Mouse (Mus musculus) kidney, embryonic 14.5 days (tissue): ENCODE results near the gene Pear1. TPM values are rescaled to one million over a fixed set of nuclear protein-coding genes. Genes with fewer than 3 reads are reported as not detected.

ENCODE experiments used
- ATAC-seq: fragments of 200-750 bp; cut with Nextera tagmentation; 2 replicates; pipeline ENCODE4 v1.8.0; 2017; ENCODE audit warnings: moderate number of reproducible peaks, mild to moderate bottlenecking, moderate TSS enrichment, moderate library complexity; ENCODE audit not compliant: low FRiP score, low TSS enrichment
- H3K27ac ChIP-seq: fragments of 300-500 bp; sonication (generic); 2 replicates; pipeline ENCODE4 v1.5.1; 2014; ENCODE audit warnings: low read depth, mild to moderate bottlenecking, low read length, moderate library complexity, mixed read lengths
- H3K27me3 ChIP-seq: fragments of 300-500 bp; sonication (generic); 2 replicates; pipeline ENCODE4 v1.6.1; 2014; ENCODE audit warnings: mild to moderate bottlenecking, low read length; ENCODE audit not compliant: control insufficient read depth, insufficient read depth
- H3K36me3 ChIP-seq: fragments of 300-500 bp; sonication (generic); 2 replicates; pipeline ENCODE4 v1.6.1; 2014; ENCODE audit warnings: low read length, mixed read lengths; ENCODE audit not compliant: control insufficient read depth, insufficient read depth
- H3K4me1 ChIP-seq: fragments of 300-500 bp; sonication (generic); 2 replicates; pipeline ENCODE4 v1.6.1; 2014; ENCODE audit warnings: low read length, mixed read lengths; ENCODE audit not compliant: control insufficient read depth, insufficient read depth
- H3K4me2 ChIP-seq: fragments of 300-500 bp; sonication (generic); replicated peaks from 2 replicates; pipeline ENCODE4 v1.6.1; 2014; ENCODE audit warnings: low read depth, mild to moderate bottlenecking, low read length
- H3K4me3 ChIP-seq: fragments of 300-500 bp; sonication (generic); 2 replicates; pipeline ENCODE4 v1.5.1; 2014; ENCODE audit warnings: mild to moderate bottlenecking, low read length
- H3K9ac ChIP-seq: fragments of 300-500 bp; sonication (generic); 2 replicates; pipeline ENCODE4 v1.6.1; 2014; ENCODE audit warnings: low read depth, mild to moderate bottlenecking, low read length, moderate library complexity
- H3K9me3 ChIP-seq: fragments of 300-500 bp; sonication (generic); 2 replicates; pipeline ENCODE4 v1.6.1; 2016; ENCODE audit warnings: low read length; ENCODE audit not compliant: control insufficient read depth
- WGBS: fragments of 180-500 bp; shearing (Covaris S2); extraction: QIAGEN DNeasy Blood & Tissue Kit; methylation state at CpG from one replicate; pipeline ENCODE4 v1.1.7; 2014; 5-methylcytosine and 5-hydroxymethylcytosine counted together
- polyA plus RNA-seq: library from polyadenylated mRNA; unstranded; fragments of >200 nt; fragmentation: Nextera tagmentation; extraction: Ambion mirVana; gene quantifications from 2 replicates; pipeline ENCODE4 v1.2.1, GENCODE M21; 2014

Gene Pear1
- polyA plus RNA-seq, 1 experiment from 2014 or later: 41.0 TPM

DNA sequence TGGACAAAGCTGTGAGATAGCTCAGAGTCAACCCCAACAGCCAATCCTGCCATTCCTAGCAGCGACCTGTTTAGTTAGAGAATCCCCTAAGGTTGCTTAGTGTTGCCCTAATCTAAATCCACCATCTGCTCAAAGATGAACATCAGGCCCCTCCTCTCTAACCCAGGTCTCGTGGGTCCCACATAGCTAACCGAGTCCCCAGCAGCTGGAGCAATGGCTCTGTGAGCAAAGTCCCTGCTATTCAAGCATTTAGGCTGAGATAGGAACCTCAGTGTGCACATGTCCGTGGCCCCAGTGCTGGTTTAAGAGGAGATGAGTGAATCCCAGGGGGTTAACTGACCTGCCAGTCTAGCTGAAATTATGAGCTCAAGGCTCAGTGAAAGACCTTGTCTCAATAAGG, 22.1 kb upstream of the Pear1 start:
- H3K9me3 ChIP-seq: no peaks in the 10 kb centered on the region
- no peak overlapping the region for H3K4me3 ChIP-seq
- H3K4me2 ChIP-seq: no peak overlapping the region
- no peak overlapping the region for H3K9ac ChIP-seq
- no peaks in the 10 kb centered on the region for H3K36me3 ChIP-seq
- no peaks in the 10 kb centered on the region for H3K4me1 ChIP-seq
- no peak for ATAC-seq
- H3K27me3 ChIP-seq: no peaks in the 10 kb centered on the region
- no peak overlapping the region for H3K27ac ChIP-seq
- WGBS: 77% methylated on average over 4 of the region's 4 CpGs

DNA sequence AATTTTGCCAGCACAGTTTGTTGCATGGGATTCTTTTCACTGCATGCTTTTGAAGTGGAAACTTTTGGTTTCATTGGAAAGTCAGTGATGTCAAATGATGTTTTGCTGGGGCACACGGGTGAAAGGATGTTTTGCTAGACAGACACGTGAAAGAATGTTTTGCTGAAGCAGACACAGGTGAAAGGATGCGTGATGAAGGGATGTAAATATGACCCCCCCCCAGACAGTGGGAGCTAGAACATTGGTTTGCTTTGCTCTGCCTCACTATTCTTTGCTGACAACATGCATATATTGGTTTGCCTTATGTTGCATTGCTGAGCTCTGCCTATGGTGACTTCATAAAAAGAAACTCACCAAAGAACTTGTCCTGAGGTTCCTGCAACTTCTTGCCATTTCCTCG, 20.9 kb upstream of the Pear1 start:
- Histone ChIP-seq H3K9me3 (no peaks in the 10 kb centered on the region), H3K9ac (no peak overlapping the region), H3K4me3 (no peak overlapping the region), H3K27ac (no peak overlapping the region), H3K4me2 (no peak overlapping the region), H3K27me3 (no peaks in the 10 kb centered on the region), H3K4me1 (no peaks in the 10 kb centered on the region), H3K36me3 (no peaks in the 10 kb centered on the region)
- WGBS: 88% methylated on average over 4 of the region's 4 CpGs
- ATAC-seq: no peak

- H3K36me3 ChIP-seq: no peaks in the 10 kb centered on the region
- H3K9ac ChIP-seq: no peak overlapping the region
- H3K27me3 ChIP-seq: no peaks in the 10 kb centered on the region
- no peak for ATAC-seq
- no peak overlapping the region for H3K27ac ChIP-seq
- H3K4me3 ChIP-seq: no peak overlapping the region
- no peaks in the 10 kb centered on the region for H3K9me3 ChIP-seq
- no peaks in the 10 kb centered on the region for H3K4me1 ChIP-seq
- no peak overlapping the region for H3K4me2 ChIP-seq
Measured at GRCm38 (mm10) chr3:87840858-87841257, 16.8 kb upstream of the Pear1 start.

DNA sequence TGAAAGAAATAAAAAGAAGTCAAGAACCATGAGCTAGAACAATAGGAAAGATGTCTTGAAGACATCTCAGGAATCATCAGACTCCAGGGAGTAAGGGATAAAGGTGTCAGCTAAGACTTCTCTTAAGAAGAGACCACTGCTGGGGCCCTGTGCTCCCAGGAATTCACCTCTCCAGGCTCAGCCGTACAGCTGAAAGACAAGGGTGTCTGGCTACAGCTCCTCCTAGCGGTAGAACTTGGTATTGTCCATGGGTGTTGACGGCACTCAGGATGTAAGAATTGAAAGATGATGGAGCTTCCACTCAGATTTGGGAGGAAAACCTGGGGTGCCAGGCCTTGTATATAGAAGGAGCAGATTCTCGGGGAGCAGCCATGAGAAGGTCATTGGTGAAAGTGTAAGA, 14.5 kb upstream of the Pear1 start:
- no peaks in the 10 kb centered on the region for H3K4me1 ChIP-seq
- H3K9me3 ChIP-seq: no peaks in the 10 kb centered on the region
- H3K36me3 ChIP-seq: no peaks in the 10 kb centered on the region
- no peak overlapping the region for H3K27ac ChIP-seq
- H3K27me3 ChIP-seq: no peaks in the 10 kb centered on the region
- ATAC-seq: no peak
- no peak overlapping the region for H3K4me2 ChIP-seq
- no peak overlapping the region for H3K4me3 ChIP-seq
- 2% methylated on average over 4 of the region's 4 CpGs for WGBS
- H3K9ac ChIP-seq: no peak overlapping the region

DNA sequence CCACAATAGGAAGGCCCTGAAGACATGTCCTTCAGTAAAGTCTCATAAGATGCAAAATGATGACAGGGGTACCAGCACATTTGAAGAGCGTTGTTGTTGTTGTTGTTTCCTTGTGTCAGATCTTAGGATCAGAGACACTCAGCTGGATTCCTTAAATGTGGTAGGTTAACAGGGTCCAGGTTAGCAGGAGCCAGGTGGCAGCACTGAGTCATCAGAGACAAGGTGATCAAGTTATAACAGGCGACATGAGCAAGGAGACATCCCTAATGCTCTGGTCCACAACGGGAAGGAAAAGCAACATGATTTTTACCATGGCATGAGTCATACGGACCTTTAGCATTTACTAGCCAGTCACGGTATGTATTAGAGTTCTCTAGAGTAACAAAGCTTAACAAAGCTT, 9.4 kb upstream of the Pear1 start:
- no peak overlapping the region for H3K4me3 ChIP-seq
- H3K4me1 ChIP-seq: no peaks in the 10 kb centered on the region
- ATAC-seq: no peak
- H3K9ac ChIP-seq: no peak overlapping the region
- no peaks in the 10 kb centered on the region for H3K36me3 ChIP-seq
- no peak overlapping the region for H3K27ac ChIP-seq
- no peaks in the 10 kb centered on the region for H3K9me3 ChIP-seq
- no peak overlapping the region for H3K4me2 ChIP-seq
- H3K27me3 ChIP-seq: no peaks in the 10 kb centered on the region
- 70% methylated on average over 5 of the region's 5 CpGs for WGBS

- H3K9me3 ChIP-seq: no peaks in the 10 kb centered on the region
- no peaks in the 10 kb centered on the region for H3K4me1 ChIP-seq
- H3K9ac ChIP-seq: no peak overlapping the region
- H3K27ac ChIP-seq: no peak overlapping the region
- H3K4me3 ChIP-seq: no peak overlapping the region
- WGBS: 85% methylated on average over 7 of the region's 7 CpGs
- no peak overlapping the region for H3K4me2 ChIP-seq
- no peak for ATAC-seq
- H3K36me3 ChIP-seq: no peaks in the 10 kb centered on the region
- H3K27me3 ChIP-seq: no peaks in the 10 kb centered on the region
Measured at GRCm38 (mm10) chr3:87832109-87832859, 8.2 kb upstream of the Pear1 start.

DNA sequence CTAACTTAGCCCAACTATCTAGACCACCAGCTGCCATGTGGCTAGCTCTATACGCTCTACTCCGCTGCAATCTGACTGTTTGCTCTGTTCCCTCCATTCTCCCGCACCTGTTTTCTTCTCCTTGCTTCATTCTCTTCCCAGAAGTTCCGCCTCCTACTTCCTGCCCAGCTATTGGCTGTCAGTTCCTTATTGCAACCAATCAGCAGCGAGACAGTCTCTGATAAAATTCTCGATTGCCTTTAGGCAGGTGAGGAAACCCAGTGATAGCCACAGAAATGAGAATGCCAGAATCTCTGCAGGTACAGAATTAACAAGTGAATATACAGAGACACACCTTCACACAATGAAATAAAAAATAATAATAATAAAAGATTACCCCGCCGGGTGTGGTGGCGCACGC, 4.9 kb upstream of the Pear1 start:
- ATAC-seq: no peak

GRCm38 (mm10) chr3:87828435-87828834, 4.3 kb upstream of the Pear1 start:
- no peak overlapping the region for H3K27ac ChIP-seq
- no peaks in the 10 kb centered on the region for H3K36me3 ChIP-seq
- no peak for ATAC-seq
- no peak overlapping the region for H3K4me3 ChIP-seq
- 49% methylated on average over 4 of the region's 4 CpGs for WGBS
- no peaks in the 10 kb centered on the region for H3K9me3 ChIP-seq
- no peaks in the 10 kb centered on the region for H3K4me1 ChIP-seq
- no peaks in the 10 kb centered on the region for H3K27me3 ChIP-seq
- H3K9ac ChIP-seq: no peak overlapping the region
- H3K4me2 ChIP-seq: no peak overlapping the region

More for the DNA sequence above, 4.9 kb upstream of the Pear1 start:
- H3K9me3 ChIP-seq: no peaks in the 10 kb centered on the region
- H3K27ac ChIP-seq: no peak overlapping the region
- no peaks in the 10 kb centered on the region for H3K4me1 ChIP-seq
- 53% methylated on average over 10 of the region's 10 CpGs for WGBS
- no peak overlapping the region for H3K9ac ChIP-seq
- no peak overlapping the region for H3K4me3 ChIP-seq
- no peaks in the 10 kb centered on the region for H3K36me3 ChIP-seq
- no peaks in the 10 kb centered on the region for H3K27me3 ChIP-seq
- no peak overlapping the region for H3K4me2 ChIP-seq

DNA sequence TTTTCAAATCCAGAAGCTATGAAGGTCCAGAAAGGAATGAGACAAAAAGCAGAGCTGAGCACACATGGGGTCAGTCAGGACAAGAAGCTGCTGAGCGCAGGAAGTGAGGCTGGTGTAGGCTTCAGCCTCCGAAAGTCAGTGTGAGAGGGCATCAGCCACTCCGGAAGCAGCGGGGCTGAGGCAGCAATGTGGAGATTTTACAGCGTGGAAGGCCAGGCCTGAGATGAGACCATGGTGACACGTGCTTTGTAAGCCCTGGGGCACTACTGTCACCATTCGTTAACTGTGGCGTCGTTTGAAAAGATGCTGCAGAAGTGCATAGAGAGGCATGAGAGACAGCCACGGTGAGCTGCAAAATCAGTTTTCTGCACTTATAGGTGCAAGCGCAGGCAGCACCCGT, 5.9 kb downstream of the Pear1 start:
- no peak for ATAC-seq
- peaks cover 4% of the 10 kb centered on the region; the same call in 1 of the 2 replicates for H3K27me3 ChIP-seq

More for the DNA sequence above, 5.9 kb downstream of the Pear1 start:
- Histone ChIP-seq H3K27ac (no peak overlapping the region), H3K9ac (no peak overlapping the region), H3K4me2 (no peak overlapping the region), H3K4me1 (0 out of 2 replicates have a peak, but pooled peaks cover 5% of the 10 kb centered on the region), H3K4me3 (no peak overlapping the region), H3K9me3 (no peaks in the 10 kb centered on the region), H3K36me3 (no peaks in the 10 kb centered on the region)
- 65% methylated on average over 12 of the region's 12 CpGs for WGBS
